In genomic region chr7:19118028-19118771, GRCm38 (mm10) we compare ENCODE assay signal across 9 mouse cellular contexts. TPM values are rescaled to one million over a fixed set of nuclear protein-coding genes. Genes with fewer than 3 reads are reported as not detected.
DNase-seq lines count a peak whose midpoint lies in the region; TF ChIP-seq lines count a peak whose summit lies in the region.
"Had no signal": no experiment of that assay in that cellular context is flagged by ENCODE, and none has a peak within 500 bp of the region (broad histone marks: within the 10 kb centered on the region; RNA-seq: fewer than 3 reads in every experiment).

TSS of gene Gm4969 (minus strand) at chr7:19118368.

- 26% methylated on average over 64 of the region's 64 CpGs for WGBS in liver, adult 2 months

- peak within 1 kb of the TSS; percentile 60 for H3K4me2 ChIP-seq in myocyte (ENCODE audit: low read depth)

- peaks cover 11% of the 10 kb centered on the region for H3K4me1 ChIP-seq in liver, adult 2 months (ENCODE audit: control insufficient read depth, insufficient read depth, low read length)

- no peak within 1 kb of the TSS for H3K9ac ChIP-seq in liver, adult 2 months (ENCODE audit: low read depth, low read length)

- no peaks in the 10 kb centered on the region for H3K36me3 ChIP-seq in liver, adult 2 months (ENCODE audit: control insufficient read depth, insufficient read depth, low read length)
- H3K36me3 ChIP-seq in myocyte (ENCODE audit: control insufficient read depth, insufficient read depth) = no peaks in the 10 kb centered on the region

- peak; percentile 66 for DNase-seq in gastrocnemius, adult 2 months
- no peak for DNase-seq in gastrocnemius, adult 18-20 months (ENCODE audit: low spot score)
- DNase-seq in cerebellum, postnatal 25 days = peak; percentile 58 to 76
- DNase-seq in heart, adult 9 months (ENCODE audit: low spot score in 2 of 2) = peak; percentile 26 to 45
- DNase-seq in kidney, adult 8-10 months = peak; percentile 59 to 60
- DNase-seq in liver, adult 2 months (ENCODE audit: extremely low read depth, low read depth, low spot score) = peak; percentile 65
- peak; percentile 96 for DNase-seq in testis, postnatal 14 days (ENCODE audit: low spot score)

- no peak for TF ChIP-seq POLR2A in liver, adult 2 months (IDR thresholded peaks at IDR 0.05; ENCODE audit: extremely low read depth, insufficient read depth, low read length)
- TF ChIP-seq POLR2A in myocyte (IDR thresholded peaks at IDR 0.05; ENCODE audit: insufficient read length, low read depth) = no peak

- peaks cover 11% of the 10 kb centered on the region; the same call in 1 of the 2 replicates for H3K79me2 ChIP-seq in liver, adult 2 months (ENCODE audit: control insufficient read depth, insufficient read depth, low read length)
- peaks cover 26% of the 10 kb centered on the region for H3K79me2 ChIP-seq in myocyte (ENCODE audit: control insufficient read depth, insufficient read depth)

- peak; percentile 30; the same call in 1 of the 2 replicates for TF ChIP-seq CTCF in gastrocnemius, adult 2 months (IDR thresholded peaks at IDR 0.05)
- TF ChIP-seq CTCF in liver, adult 2 months (IDR thresholded peaks at IDR 0.05; ENCODE audit: low read depth, low read length) = peak; percentile 29

- H3ac ChIP-seq in myocyte (ENCODE audit: control insufficient read depth, insufficient read length) = no peak within 1 kb of the TSS

- H3K27me3 ChIP-seq in liver, adult 2 months (ENCODE audit: control insufficient read depth, insufficient read depth, low read length) = no peaks in the 10 kb centered on the region
- no peaks in the 10 kb centered on the region for H3K27me3 ChIP-seq in myocyte (ENCODE audit: control insufficient read depth, insufficient read depth, insufficient read length)

- H3K4me3 ChIP-seq in gastrocnemius, adult 2 months = peak within 1 kb of the TSS; percentile 57
- H3K4me3 ChIP-seq in liver, adult 2 months (ENCODE audit: insufficient read depth, low read depth, low read length) = no peak within 1 kb of the TSS; the same call in 1 of the 2 replicates
- peak within 1 kb of the TSS; percentile 75 for H3K4me3 ChIP-seq in myocyte

- intact Hi-C loops in gastrocnemius, adult 2 months (cut with DNase I) = no loop called here

- H3K27ac ChIP-seq in gastrocnemius, adult 2 months = peak within 1 kb of the TSS; percentile 56
- no peak within 1 kb of the TSS for H3K27ac ChIP-seq in liver, adult 2 months (replicated peaks; ENCODE audit: insufficient read depth, low read depth, low read length)

TF ChIP-seq in myocyte, 11 proteins besides CTCF, POLR2A, EP300 and RAD21:
- TF ChIP-seq SRF (IDR thresholded peaks at IDR 0.05; ENCODE audit: control insufficient read depth, insufficient read length, low read depth) = no peak
- no peak for TF ChIP-seq E2F4 (IDR thresholded peaks at IDR 0.05; ENCODE audit: insufficient read depth)
- no peak for TF ChIP-seq TCF12 (IDR thresholded peaks at IDR 0.05; ENCODE audit: insufficient read depth, poor library complexity, severe bottlenecking)
- no peak for TF ChIP-seq POLR2AphosphoS2 (IDR thresholded peaks at IDR 0.05; ENCODE audit: insufficient read length, low read depth)
- no peak for TF ChIP-seq USF1 (IDR thresholded peaks at IDR 0.05; ENCODE audit: low read depth)
- TF ChIP-seq MAX (IDR thresholded peaks at IDR 0.05; ENCODE audit: low read depth) = no peak
- no peak for TF ChIP-seq MYOD1 (IDR thresholded peaks at IDR 0.05; ENCODE audit: control insufficient read depth in 1 of 3, insufficient read length in 2 of 3, low read depth in 2 of 3)
- no peak for TF ChIP-seq REST (IDR thresholded peaks at IDR 0.05; ENCODE audit: insufficient read depth, insufficient read length)
- TF ChIP-seq MYOG (IDR thresholded peaks at IDR 0.05; ENCODE audit: control insufficient read depth in 1 of 3, insufficient read depth in 1 of 3, insufficient read length in 2 of 3, low read depth in 2 of 3) = no peak
- TF ChIP-seq TCF3 (IDR thresholded peaks at IDR 0.05; ENCODE audit: insufficient read length, low read depth) = no peak
- no peak for TF ChIP-seq CEBPB (IDR thresholded peaks at IDR 0.05; ENCODE audit: insufficient read depth, poor library complexity, severe bottlenecking)

RNA-seq across cellular contexts. Expression of gene Gm4969, which starts in this region (rescaled TPM):
- not detected for total RNA-seq in gastrocnemius, adult 2 months (2021)
- not detected for total RNA-seq in gastrocnemius, adult 18-20 months (2021)
- 0.09 TPM in 1 of 2 replicates, not detected in the other for total RNA-seq in liver, adult 2 months (2014; rRNA removed)
- 0.02 TPM in 1 of 2 replicates, not detected in the other for polyA plus RNA-seq in liver, adult 2 months (2012; rRNA removed)
- not detected for polyA plus RNA-seq in myocyte (2012; fragmentation: generic; extraction: Trizol)
- polyA plus RNA-seq: C2C12 had no signal

Comparison
In these comparisons a context has a peak if more than half of its experiments do, and no peak if none do; other contexts are left out.
1. Peak in DNase-seq, H3K4me3 ChIP-seq and H3K27ac ChIP-seq in gastrocnemius, adult 2 months; RNA of the gene not detected or under 1 TPM.
2. Peak in DNase-seq in liver, adult 2 months; RNA of the gene not detected or under 1 TPM.